Mouse (Mus musculus) limb, embryonic 10.5 days (tissue): ENCODE measurements around the gene Capn8. TPM values are rescaled to one million over a fixed set of nuclear protein-coding genes. Genes with fewer than 3 reads are reported as not detected.

Experiments
- DNase-seq: peaks from one replicate; pipeline ENCODE4 v3.0.0-alpha.2; 2017; ENCODE audit warnings: low spot score
- H3K27ac ChIP-seq: fragments of 300-500 bp; sonication (generic); 2 replicates; pipeline ENCODE4 v1.5.1; 2016; ENCODE audit warnings: mild to moderate bottlenecking
- H3K27me3 ChIP-seq: fragments of 300-500 bp; sonication (generic); 2 replicates; pipeline ENCODE4 v1.6.1; 2016; ENCODE audit warnings: low read depth, mild to moderate bottlenecking; ENCODE audit not compliant: poor library complexity, severe bottlenecking
- H3K36me3 ChIP-seq: fragments of 300-500 bp; sonication (generic); 2 replicates; pipeline ENCODE4 v1.6.1; 2016; ENCODE audit warnings: mild to moderate bottlenecking, moderate library complexity
- H3K4me1 ChIP-seq: fragments of 300-500 bp; sonication (generic); 2 replicates; pipeline ENCODE4 v1.6.1; 2016
- H3K4me3 ChIP-seq: fragments of 300-500 bp; sonication (generic); 2 replicates; pipeline ENCODE4 v1.5.1; 2016; ENCODE audit warnings: mild to moderate bottlenecking, moderate library complexity
- H3K9me3 ChIP-seq: fragments of 300-500 bp; sonication (generic); replicated peaks from 2 replicates; pipeline ENCODE4 v1.6.1; 2016; ENCODE audit warnings: mild to moderate bottlenecking
- WGBS: fragments of 180-500 bp; shearing (Covaris S2); methylation state at CpG from one replicate; pipeline ENCODE4 v1.1.7; 2016; 5-methylcytosine and 5-hydroxymethylcytosine counted together
- polyA plus RNA-seq: library from polyadenylated mRNA; unstranded; fragments of >200 nt; fragmentation: Nextera tagmentation; extraction: Ambion mirVana; gene quantifications from 2 replicates; pipeline ENCODE4 v1.2.1, GENCODE M21; 2016

Capn8 gene
- polyA plus RNA-seq, 1 experiment from 2014 or later, result not detected

DNA sequence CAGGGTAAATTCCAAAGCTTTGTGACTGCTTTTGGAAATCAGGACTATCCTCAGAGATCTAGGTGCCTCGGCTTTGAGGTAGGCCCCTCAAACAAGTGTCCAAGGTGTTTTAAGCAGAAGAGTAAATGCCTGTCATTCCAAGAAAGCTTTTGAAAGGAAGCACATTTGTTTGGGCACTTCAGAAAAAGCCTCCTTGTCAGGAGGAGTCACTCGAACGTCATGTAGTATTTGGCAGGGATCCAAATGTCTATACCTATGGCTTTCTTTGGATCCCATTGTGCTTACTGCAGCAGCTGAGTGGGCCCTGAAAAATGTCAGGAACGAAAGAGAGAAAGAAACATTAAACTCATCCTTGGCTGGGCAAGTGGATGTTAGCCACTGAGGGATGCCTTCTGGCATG is 27.6 kb downstream of the Capn8 start:
- DNase-seq, result no peak
- WGBS, result 78% methylated on average over 4 of the region's 4 CpGs
- H3K27me3 ChIP-seq, result no peaks in the 10 kb centered on the region
- peaks cover 10% of the 10 kb centered on the region; the same call in 1 of the 2 replicates for H3K4me1 ChIP-seq
- H3K4me3 ChIP-seq, result no peak overlapping the region
- no peaks in the 10 kb centered on the region for H3K36me3 ChIP-seq
- no peaks in the 10 kb centered on the region for H3K9me3 ChIP-seq
- no peak overlapping the region for H3K27ac ChIP-seq

GRCm38 (mm10) chr1:182605330-182606150 is 40.7 kb downstream of the Capn8 start:
- H3K9me3 ChIP-seq, result no peaks in the 10 kb centered on the region
- peaks cover 22% of the 10 kb centered on the region for H3K4me1 ChIP-seq
- H3K27ac ChIP-seq, result no peak overlapping the region
- H3K27me3 ChIP-seq, result no peaks in the 10 kb centered on the region
- no peak overlapping the region for H3K4me3 ChIP-seq
- 79% methylated on average over 17 of the region's 17 CpGs for WGBS
- DNase-seq, result no peak
- H3K36me3 ChIP-seq, result no peaks in the 10 kb centered on the region

GRCm38 (mm10) chr1:182609701-182610335 is 45.0 kb downstream of the Capn8 start:
- WGBS, result 78% methylated on average over 4 of the region's 4 CpGs
- no peaks in the 10 kb centered on the region for H3K9me3 ChIP-seq
- DNase-seq, result no peak
- no peak overlapping the region for H3K4me3 ChIP-seq
- peaks cover 27% of the 10 kb centered on the region for H3K4me1 ChIP-seq
- 0 out of 2 replicates have a peak overlapping the region, but pooled peaks have one; percentile 16 for H3K27ac ChIP-seq
- H3K27me3 ChIP-seq, result no peaks in the 10 kb centered on the region
- no peaks in the 10 kb centered on the region for H3K36me3 ChIP-seq

GRCm38 (mm10) chr1:182615465-182615864 is 50.7 kb downstream of the Capn8 start:
- Histone ChIP-seq H3K4me1 (peaks cover 26% of the 10 kb centered on the region), H3K4me3 (no peak overlapping the region), H3K36me3 (no peaks in the 10 kb centered on the region), H3K9me3 (no peaks in the 10 kb centered on the region), H3K27ac (no peak overlapping the region), H3K27me3 (no peaks in the 10 kb centered on the region)
- WGBS, result 56% methylated on average over 1 of the region's 1 CpGs
- no peak for DNase-seq

- no peaks in the 10 kb centered on the region for H3K36me3 ChIP-seq
- H3K27me3 ChIP-seq, result no peaks in the 10 kb centered on the region
- 78% methylated on average over 16 of the region's 16 CpGs for WGBS
- no peaks in the 10 kb centered on the region for H3K9me3 ChIP-seq
- peaks cover 14% of the 10 kb centered on the region for H3K4me1 ChIP-seq
- no peak for DNase-seq
- no peak overlapping the region for H3K4me3 ChIP-seq
- H3K27ac ChIP-seq, result no peak overlapping the region
Measured at GRCm38 (mm10) chr1:182618200-182618947, 53.6 kb downstream of the Capn8 start.

GRCm38 (mm10) chr1:182620470-182620869 is 55.7 kb downstream of the Capn8 start:
- DNase-seq, result no peak
- no peaks in the 10 kb centered on the region for H3K27me3 ChIP-seq
- no peak overlapping the region for H3K27ac ChIP-seq
- H3K36me3 ChIP-seq, result no peaks in the 10 kb centered on the region
- WGBS, result 58% methylated on average over 4 of the region's 4 CpGs
- H3K4me1 ChIP-seq, result peaks cover 21% of the 10 kb centered on the region
- H3K9me3 ChIP-seq, result no peaks in the 10 kb centered on the region
- H3K4me3 ChIP-seq, result no peak overlapping the region

- Histone ChIP-seq H3K36me3 (no peaks in the 10 kb centered on the region), H3K9me3 (no peaks in the 10 kb centered on the region), H3K4me1 (peaks cover 21% of the 10 kb centered on the region), H3K27me3 (no peaks in the 10 kb centered on the region), H3K27ac (no peak overlapping the region), H3K4me3 (no peak overlapping the region)
- 91% methylated on average over 8 of the region's 8 CpGs for WGBS
- DNase-seq, result no peak
Measured at GRCm38 (mm10) chr1:182621256-182621655, 56.4 kb downstream of the Capn8 start.

GRCm38 (mm10) chr1:182626197-182626596 is 61.4 kb downstream of the Capn8 start:
- Histone ChIP-seq H3K4me1 (0 out of 2 replicates have a peak, but pooled peaks cover 6% of the 10 kb centered on the region), H3K36me3 (no peaks in the 10 kb centered on the region), H3K9me3 (no peaks in the 10 kb centered on the region), H3K27me3 (no peaks in the 10 kb centered on the region), H3K4me3 (no peak overlapping the region), H3K27ac (no peak overlapping the region)
- WGBS, result 84% methylated on average over 1 of the region's 1 CpGs
- DNase-seq, result no peak

- Histone ChIP-seq H3K4me3 (no peak overlapping the region), H3K27ac (no peak overlapping the region), H3K9me3 (no peaks in the 10 kb centered on the region), H3K27me3 (no peaks in the 10 kb centered on the region), H3K4me1 (0 out of 2 replicates have a peak, but pooled peaks cover 6% of the 10 kb centered on the region), H3K36me3 (no peaks in the 10 kb centered on the region)
- WGBS, result 92% methylated on average over 4 of the region's 4 CpGs
- DNase-seq, result no peak
Measured at GRCm38 (mm10) chr1:182629228-182629627, 64.4 kb downstream of the Capn8 start.

- Histone ChIP-seq H3K27me3 (no peaks in the 10 kb centered on the region), H3K36me3 (no peaks in the 10 kb centered on the region), H3K4me3 (no peak overlapping the region), H3K9me3 (no peaks in the 10 kb centered on the region), H3K4me1 (peaks cover under 1% of the 10 kb centered on the region; the same call in 1 of the 2 replicates), H3K27ac (no peak overlapping the region)
- 85% methylated on average over 12 of the region's 12 CpGs for WGBS
- no peak for DNase-seq
Measured at GRCm38 (mm10) chr1:182633712-182634294, 69.0 kb downstream of the Capn8 start.

DNA sequence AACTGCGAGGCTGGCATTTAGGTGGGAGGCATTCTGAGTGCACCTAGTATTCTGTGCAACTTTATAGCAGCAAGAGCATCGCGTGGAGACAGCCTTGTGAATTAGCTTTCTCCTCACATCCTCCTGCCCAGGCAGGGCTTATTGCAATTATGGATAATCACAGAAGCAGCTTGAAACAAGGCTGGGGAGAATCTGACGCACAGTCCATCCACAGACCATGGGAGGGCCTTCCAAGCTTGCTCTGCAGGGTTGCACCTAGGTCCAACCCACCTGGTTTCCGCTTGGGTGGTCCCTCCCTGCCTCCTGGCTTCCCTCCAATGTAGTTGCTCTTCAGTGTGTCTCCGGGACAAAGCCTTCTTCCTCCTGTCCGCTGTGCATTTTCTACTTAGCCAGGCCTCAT is 74.2 kb downstream of the Capn8 start:
- Histone ChIP-seq H3K9me3 (no peaks in the 10 kb centered on the region), H3K36me3 (no peaks in the 10 kb centered on the region), H3K27me3 (no peaks in the 10 kb centered on the region), H3K4me3 (no peak overlapping the region), H3K27ac (no peak overlapping the region), H3K4me1 (peaks cover 21% of the 10 kb centered on the region)
- no peak for DNase-seq
- WGBS, result 71% methylated on average over 7 of the region's 7 CpGs

DNA sequence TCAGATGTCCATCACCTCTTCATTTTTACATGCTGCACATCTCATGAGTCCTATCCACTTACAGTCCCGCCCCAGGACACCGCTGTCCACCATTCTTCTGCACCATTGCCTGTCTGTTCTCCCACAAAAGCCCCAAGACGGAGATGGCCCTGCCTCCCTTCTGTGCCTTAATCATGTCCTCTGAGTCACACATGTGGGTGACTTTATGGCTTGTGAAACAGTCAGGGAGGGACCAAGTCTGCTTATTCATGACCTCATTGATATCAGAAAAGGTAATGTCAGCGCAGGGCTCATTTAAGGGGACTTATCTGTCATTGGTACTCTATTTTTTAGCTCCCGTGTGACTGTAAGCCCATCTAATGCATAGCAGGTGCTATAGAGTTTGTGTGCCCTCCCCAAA is 74.6 kb downstream of the Capn8 start:
- H3K27ac ChIP-seq, result no peak overlapping the region
- H3K36me3 ChIP-seq, result no peaks in the 10 kb centered on the region
- H3K27me3 ChIP-seq, result no peaks in the 10 kb centered on the region
- no peak overlapping the region for H3K4me3 ChIP-seq
- 90% methylated on average over 5 of the region's 5 CpGs for WGBS
- no peak for DNase-seq
- H3K4me1 ChIP-seq, result peaks cover 21% of the 10 kb centered on the region
- no peaks in the 10 kb centered on the region for H3K9me3 ChIP-seq
